Mouse (Mus musculus) midbrain, embryonic 14.5 days (tissue): ENCODE data around the gene Plxna4. TPM values are rescaled to one million over a fixed set of nuclear protein-coding genes. Genes with fewer than 3 reads are reported as not detected.

ENCODE experiments used
- ATAC-seq: fragments of 200-750 bp; cut with Nextera tagmentation; 2 replicates; pipeline ENCODE4 v1.8.0; 2017; ENCODE audit warnings: moderate number of reproducible peaks, moderate library complexity; ENCODE audit not compliant: low FRiP score, low TSS enrichment
- DNase-seq: peaks from one replicate; pipeline ENCODE4 v3.0.0-alpha.2; 2015
- H3K27ac ChIP-seq: fragments of 300-500 bp; sonication (generic); replicated peaks from 2 replicates; pipeline ENCODE4 v1.5.1; 2014; ENCODE audit warnings: mild to moderate bottlenecking, low read depth, low read length, moderate library complexity
- H3K27me3 ChIP-seq: fragments of 300-500 bp; sonication (generic); 2 replicates; pipeline ENCODE4 v1.6.1; 2014; ENCODE audit warnings: low read length, control low read depth, mixed read lengths; ENCODE audit not compliant: control insufficient read depth, insufficient read depth
- H3K36me3 ChIP-seq: fragments of 300-500 bp; sonication (generic); 2 replicates; pipeline ENCODE4 v1.6.1; 2014; ENCODE audit warnings: low read length, control low read depth; ENCODE audit not compliant: control insufficient read depth, insufficient read depth
- H3K4me1 ChIP-seq: fragments of 300-500 bp; sonication (generic); 2 replicates; pipeline ENCODE4 v1.6.1; 2014; ENCODE audit warnings: mild to moderate bottlenecking, antibody characterized with exemption, low read length, control low read depth; ENCODE audit not compliant: control insufficient read depth, insufficient read depth
- H3K4me2 ChIP-seq: fragments of 300-500 bp; sonication (generic); 2 replicates; pipeline ENCODE4 v1.6.1; 2014; ENCODE audit warnings: mild to moderate bottlenecking, low read length, moderate library complexity
- H3K4me3 ChIP-seq: fragments of 300-500 bp; sonication (generic); replicated peaks from 2 replicates; pipeline ENCODE4 v1.5.1; 2014; ENCODE audit warnings: low read depth, low read length
- H3K9ac ChIP-seq: fragments of 300-500 bp; sonication (generic); replicated peaks from 2 replicates; pipeline ENCODE4 v1.6.1; 2014; ENCODE audit warnings: mild to moderate bottlenecking, low read length, moderate library complexity
- H3K9me3 ChIP-seq: fragments of 300-500 bp; sonication (generic); 2 replicates; pipeline ENCODE4 v1.6.1; 2016; ENCODE audit warnings: low read length, control low read depth, mixed read lengths; ENCODE audit not compliant: control insufficient read depth
- WGBS: fragments of 180-500 bp; shearing (Covaris S2); extraction: QIAGEN DNeasy Blood & Tissue Kit; methylation state at CpG from one replicate; pipeline ENCODE4 v1.1.7; 2014; 5-methylcytosine and 5-hydroxymethylcytosine counted together
- polyA plus RNA-seq: library from polyadenylated mRNA; unstranded; fragments of >200 nt; fragmentation: Nextera tagmentation; extraction: Ambion mirVana; gene quantifications from 2 replicates; pipeline ENCODE4 v1.2.1, GENCODE M21; 2014

The Plxna4 gene
- polyA plus RNA-seq, 1 experiment from 2014 or later, result 16.2 TPM

DNA sequence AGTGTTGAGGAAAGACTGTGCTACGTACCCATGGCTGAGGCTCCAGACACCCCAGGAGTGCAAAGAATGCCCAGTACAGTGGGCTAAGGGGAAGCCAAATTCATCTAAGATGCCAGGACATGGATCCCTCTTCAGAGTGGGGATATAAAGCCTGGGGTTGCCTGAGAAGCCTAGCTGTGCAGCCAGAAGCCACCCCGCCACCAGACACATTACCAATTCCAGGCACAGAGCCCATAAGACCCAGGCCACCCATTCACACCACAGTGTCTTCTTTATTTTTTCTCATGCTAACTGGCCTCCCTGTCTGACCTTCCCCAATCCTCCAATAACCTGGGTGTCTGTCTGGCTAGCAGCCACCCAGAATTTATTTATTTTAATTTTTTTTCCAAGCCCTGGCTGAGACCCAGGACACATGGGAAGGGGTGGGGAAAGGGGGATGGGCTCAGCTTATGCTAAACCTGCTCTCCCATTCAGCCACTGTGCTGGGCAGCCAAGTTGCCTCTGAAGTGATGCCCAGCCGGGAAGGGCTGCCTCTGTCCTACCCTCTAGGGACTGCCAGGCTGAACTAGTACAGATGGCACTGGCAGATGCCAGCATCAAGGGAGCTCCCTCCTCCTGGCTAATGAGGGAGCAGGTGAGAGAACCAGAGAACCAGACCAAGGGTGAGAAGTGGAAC is 185.3 kb downstream of the Plxna4 start:
- Histone ChIP-seq H3K27ac (peak overlapping the region; percentile 13; the same call in 1 of the 2 replicates), H3K27me3 (no peaks in the 10 kb centered on the region), H3K4me3 (no peak overlapping the region), H3K4me2 (no peak overlapping the region), H3K4me1 (peaks cover 6% of the 10 kb centered on the region), H3K9me3 (no peaks in the 10 kb centered on the region), H3K36me3 (no peaks in the 10 kb centered on the region), H3K9ac (no peak overlapping the region)
- DNase-seq, result peak; percentile 74
- 57% methylated on average over 3 of the region's 3 CpGs for WGBS
- peak; percentile 85 for ATAC-seq

DNA sequence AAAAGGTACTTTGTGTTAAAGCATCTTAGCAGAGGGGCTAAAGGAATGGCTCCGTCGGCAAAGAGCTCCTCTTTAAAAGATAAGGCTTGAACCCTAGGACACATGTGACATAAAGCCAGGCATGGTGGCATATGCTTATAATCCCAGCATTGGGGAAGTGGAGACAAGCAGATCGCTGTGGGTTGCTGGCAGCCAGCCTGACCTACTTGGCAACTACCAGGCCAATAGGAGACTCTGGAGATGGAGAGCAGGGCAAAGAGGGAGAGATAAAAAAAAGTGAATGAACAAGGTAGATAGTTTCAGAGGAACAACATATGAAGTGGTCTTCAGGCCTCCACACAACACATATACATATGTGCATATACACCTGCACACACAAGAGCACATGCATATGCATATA is 189.7 kb downstream of the Plxna4 start:
- H3K4me2 ChIP-seq, result no peak overlapping the region
- no peaks in the 10 kb centered on the region for H3K36me3 ChIP-seq
- H3K4me3 ChIP-seq, result no peak overlapping the region
- no peak for ATAC-seq
- no peaks in the 10 kb centered on the region for H3K4me1 ChIP-seq
- no peak overlapping the region for H3K9ac ChIP-seq
- H3K27ac ChIP-seq, result no peak overlapping the region
- 81% methylated on average over 3 of the region's 3 CpGs for WGBS
- no peaks in the 10 kb centered on the region for H3K27me3 ChIP-seq
- H3K9me3 ChIP-seq, result no peaks in the 10 kb centered on the region
- no peak for DNase-seq

DNA sequence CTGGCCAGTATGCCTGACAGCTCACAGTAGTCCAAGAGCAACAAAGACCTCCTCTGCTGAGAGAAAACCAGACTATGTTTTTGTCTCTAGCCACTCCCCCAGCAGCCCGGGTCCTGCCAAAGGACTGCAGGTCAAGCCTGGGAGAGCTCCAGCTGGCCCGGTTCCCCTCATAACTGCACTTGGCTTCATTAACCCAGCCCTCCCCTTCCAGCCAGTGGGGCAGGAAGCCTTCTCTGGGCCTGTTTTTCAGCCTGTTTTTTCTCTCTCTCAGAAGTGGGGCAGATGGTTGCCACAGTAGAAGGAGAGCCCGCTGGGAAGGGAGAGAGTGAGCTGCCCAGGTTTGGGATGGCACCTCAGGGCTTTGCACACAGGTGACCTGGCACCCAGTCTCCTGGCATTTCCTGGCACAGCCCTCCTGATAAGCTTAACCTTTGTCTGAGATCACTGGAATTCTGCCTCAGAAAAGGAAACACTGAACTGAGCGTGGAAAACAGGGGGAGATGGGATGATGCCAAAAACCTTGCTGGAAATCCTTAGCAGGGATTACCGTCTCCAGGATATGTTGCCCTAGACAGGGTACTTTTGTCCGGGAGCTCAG is 190.8 kb downstream of the Plxna4 start:
- 39% methylated on average over 6 of the region's 6 CpGs for WGBS
- peak; percentile 50 for ATAC-seq

DNA sequence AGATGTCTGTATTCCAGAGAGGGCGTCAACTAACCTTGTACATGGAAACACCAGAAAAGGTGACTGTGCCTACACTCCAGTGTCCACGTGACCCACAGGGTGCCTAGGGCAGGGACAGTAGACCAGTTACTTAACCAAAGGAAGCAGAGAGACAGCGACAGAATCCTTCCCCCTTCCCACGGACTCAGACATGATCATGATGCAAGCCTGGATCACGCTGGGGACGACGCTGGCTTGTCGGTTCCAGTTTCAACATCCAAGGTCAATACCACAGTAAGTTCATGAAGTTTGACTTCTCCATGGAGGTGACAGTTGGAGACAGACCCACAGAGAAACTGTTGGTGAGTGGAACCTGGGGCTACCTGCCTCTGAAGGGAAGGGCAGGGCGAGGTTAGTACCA is 192.6 kb downstream of the Plxna4 start:
- DNase-seq (no peak), ATAC-seq (no peak)

More for the DNA sequence above, 190.8 kb downstream of the Plxna4 start:
- Histone ChIP-seq H3K4me3 (no peak overlapping the region), H3K9ac (no peak overlapping the region), H3K36me3 (no peaks in the 10 kb centered on the region), H3K27me3 (no peaks in the 10 kb centered on the region), H3K4me2 (no peak overlapping the region), H3K9me3 (no peaks in the 10 kb centered on the region), H3K4me1 (0 out of 2 replicates have a peak, but pooled peaks cover 2% of the 10 kb centered on the region), H3K27ac (peak overlapping the region; percentile 53; the same call in 1 of the 2 replicates)
- peak; percentile 65 for DNase-seq

GRCm38 (mm10) chr6:32392262-32392661 is 195.7 kb downstream of the Plxna4 start:
- Histone ChIP-seq H3K27me3 (no peaks in the 10 kb centered on the region), H3K9me3 (no peaks in the 10 kb centered on the region), H3K4me3 (no peak overlapping the region), H3K4me2 (no peak overlapping the region), H3K27ac (no peak overlapping the region), H3K36me3 (no peaks in the 10 kb centered on the region), H3K4me1 (0 out of 2 replicates have a peak, but pooled peaks cover 8% of the 10 kb centered on the region), H3K9ac (no peak overlapping the region)
- DNase-seq (no peak), ATAC-seq (no peak)
- WGBS, result 72% methylated on average over 2 of the region's 2 CpGs

More for the DNA sequence above, 192.6 kb downstream of the Plxna4 start:
- Histone ChIP-seq H3K27me3 (no peaks in the 10 kb centered on the region), H3K27ac (no peak overlapping the region), H3K4me3 (no peak overlapping the region), H3K4me1 (0 out of 2 replicates have a peak, but pooled peaks cover 8% of the 10 kb centered on the region), H3K9ac (no peak overlapping the region), H3K4me2 (no peak overlapping the region), H3K36me3 (no peaks in the 10 kb centered on the region), H3K9me3 (no peaks in the 10 kb centered on the region)
- 92% methylated on average over 9 of the region's 9 CpGs for whole genome bisulfite sequencing

DNA sequence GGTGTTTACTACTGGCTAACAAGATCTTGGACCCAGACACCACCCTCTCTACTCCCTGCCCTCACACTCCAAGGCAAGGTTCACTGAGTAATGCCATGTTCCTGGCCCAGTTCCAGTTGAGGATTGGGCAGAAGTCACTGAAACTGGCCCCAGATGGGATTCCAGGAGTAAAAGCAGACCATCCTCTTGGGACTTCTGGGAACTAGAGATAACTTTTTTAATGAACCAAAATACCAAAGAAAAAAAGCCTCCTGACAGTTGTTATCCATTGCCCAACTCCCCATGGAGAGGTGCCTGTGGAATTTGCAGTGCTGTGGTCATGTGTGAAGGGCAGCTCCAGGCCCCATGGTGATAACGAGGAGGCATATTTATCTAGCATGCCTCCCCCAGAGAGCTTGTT is 199.7 kb downstream of the Plxna4 start:
- no peak overlapping the region for H3K4me3 ChIP-seq
- no peaks in the 10 kb centered on the region for H3K36me3 ChIP-seq
- no peak overlapping the region for H3K9ac ChIP-seq
- whole genome bisulfite sequencing, result 64% methylated on average over 1 of the region's 1 CpGs
- ATAC-seq (no peak), DNase-seq (no peak)
- no peaks in the 10 kb centered on the region for H3K27me3 ChIP-seq
- no peaks in the 10 kb centered on the region for H3K9me3 ChIP-seq
- no peak overlapping the region for H3K4me2 ChIP-seq
- H3K27ac ChIP-seq, result no peak overlapping the region
- peaks cover 14% of the 10 kb centered on the region; the same call in 1 of the 2 replicates for H3K4me1 ChIP-seq

GRCm38 (mm10) chr6:32386915-32387314 is 201.1 kb downstream of the Plxna4 start:
- Histone ChIP-seq H3K9me3 (no peaks in the 10 kb centered on the region), H3K9ac (no peak overlapping the region), H3K27me3 (no peaks in the 10 kb centered on the region), H3K27ac (no peak overlapping the region), H3K4me3 (no peak overlapping the region), H3K4me1 (peaks cover 9% of the 10 kb centered on the region; the same call in 1 of the 2 replicates), H3K36me3 (no peaks in the 10 kb centered on the region), H3K4me2 (no peak overlapping the region)
- no peak for DNase-seq
- ATAC-seq, result no peak
- WGBS, result 92% methylated on average over 2 of the region's 2 CpGs

GRCm38 (mm10) chr6:32384937-32385336 is 203.1 kb downstream of the Plxna4 start:
- no peak overlapping the region for H3K4me2 ChIP-seq
- peaks cover 5% of the 10 kb centered on the region; the same call in 1 of the 2 replicates for H3K4me1 ChIP-seq
- no peak overlapping the region for H3K4me3 ChIP-seq
- no peaks in the 10 kb centered on the region for H3K9me3 ChIP-seq
- WGBS, result 47% methylated on average over 8 of the region's 8 CpGs
- ATAC-seq (no peak), DNase-seq (peak; percentile 67)
- no peak overlapping the region; the same call in 1 of the 2 replicates for H3K9ac ChIP-seq
- H3K27ac ChIP-seq, result peak overlapping the region; percentile 20; the same call in 1 of the 2 replicates
- H3K36me3 ChIP-seq, result no peaks in the 10 kb centered on the region
- no peaks in the 10 kb centered on the region for H3K27me3 ChIP-seq
